ENCODE assay signal across 10 mouse cellular contexts in genomic region chr7:101324142-101324962, GRCm38 (mm10). TPM values are rescaled to one million over a fixed set of nuclear protein-coding genes. Genes with fewer than 3 reads are reported as not detected.
DNase-seq lines count a peak whose midpoint lies in the region; ATAC-seq and TF ChIP-seq lines count a peak whose summit lies in the region.
"Had no signal": no experiment of that assay in that cellular context is flagged by ENCODE, and none has a peak within 500 bp of the region (broad histone marks: within the 10 kb centered on the region; RNA-seq: fewer than 3 reads in every experiment).

No protein-coding gene starts in this region.

- no peaks in the 10 kb centered on the region for H3K27me3 ChIP-seq in kidney, embryonic 16.5 days (ENCODE audit: insufficient read depth, low read length)
- no peaks in the 10 kb centered on the region for H3K27me3 ChIP-seq in liver, postnatal 0 days (ENCODE audit: insufficient read depth, low read length)
- H3K27me3 ChIP-seq: lung, embryonic 15.5 days had no signal

- no peak for TF ChIP-seq CTCF in liver, postnatal 0 days (IDR thresholded peaks at IDR 0.05; ENCODE audit: low read depth)

- H3K4me1 ChIP-seq in kidney, embryonic 16.5 days (ENCODE audit: insufficient read depth, low read length), result peaks cover 42% of the 10 kb centered on the region
- H3K4me1 ChIP-seq in liver, postnatal 0 days (ENCODE audit: insufficient read depth), result peaks cover 49% of the 10 kb centered on the region

- TF ChIP-seq EP300 in liver, postnatal 0 days (IDR thresholded peaks at IDR 0.05; ENCODE audit: low read depth), result peak; percentile 91

- no peak for ATAC-seq in kidney, embryonic 16.5 days (ENCODE audit: low FRiP score, low TSS enrichment)
- ATAC-seq in liver, postnatal 0 days, result peak; percentile 60

- H3K9ac ChIP-seq in kidney, embryonic 16.5 days (replicated peaks; ENCODE audit: low read length), result peak overlapping the region; percentile 15; the same call in 1 of the 2 replicates
- peak overlapping the region; percentile 66 for H3K9ac ChIP-seq in liver, postnatal 0 days (replicated peaks)
- H3K9ac ChIP-seq: hindbrain, embryonic 15.5 days; lung, embryonic 15.5 days had no signal

- no peak overlapping the region for H3K4me2 ChIP-seq in kidney, embryonic 16.5 days (replicated peaks; ENCODE audit: low read depth, low read length)
- H3K4me2 ChIP-seq in liver, postnatal 0 days (ENCODE audit: low read depth, low read length), result peak overlapping the region; percentile 92
- H3K4me2 ChIP-seq: hindbrain, embryonic 15.5 days had no signal

- WGBS in kidney, embryonic 16.5 days, result 43% methylated on average over 6 of the region's 6 CpGs
- 48% methylated on average over 6 of the region's 6 CpGs for WGBS in liver, postnatal 0 days (ENCODE audit: insufficient replicate concordance)

- H3K9me3 ChIP-seq in kidney, embryonic 16.5 days (ENCODE audit: low read length), result no peaks in the 10 kb centered on the region
- H3K9me3 ChIP-seq in liver, postnatal 0 days (ENCODE audit: low read length), result no peaks in the 10 kb centered on the region
- H3K9me3 ChIP-seq: hindbrain, embryonic 15.5 days; lung, embryonic 15.5 days had no signal

- no peak overlapping the region for H3K27ac ChIP-seq in kidney, embryonic 16.5 days (ENCODE audit: low read length)
- peak overlapping the region; percentile 98 for H3K27ac ChIP-seq in liver, postnatal 0 days (ENCODE audit: low read depth)
- H3K27ac ChIP-seq: hindbrain, embryonic 15.5 days; lung, embryonic 15.5 days had no signal

- DNase-seq in cerebellum, postnatal 10 days, result peak; percentile 78 to 90
- DNase-seq in cerebellum, postnatal 4 days (ENCODE audit: low spot score in 2 of 2), result no peak
- DNase-seq in kidney, adult 9 months, result no peak
- DNase-seq in gonadal fat pad, adult 2 months (ENCODE audit: low read depth), result peak; percentile 59
- DNase-seq in liver, postnatal 0 days, result peak; percentile 44
- DNase-seq in yolk sac, embryonic 10.5 days (ENCODE audit: low spot score), result no peak
- DNase-seq in layer of hippocampus, postnatal 25 days (ENCODE audit: extremely low spot score in 1 of 2, low spot score in 1 of 2), result no peak

- no peak overlapping the region for H3K4me3 ChIP-seq in kidney, embryonic 16.5 days (ENCODE audit: low read length)
- no peak overlapping the region; the same call in 1 of the 2 replicates for H3K4me3 ChIP-seq in liver, postnatal 0 days (ENCODE audit: low read depth, low read length)
- H3K4me3 ChIP-seq: hindbrain, embryonic 15.5 days; lung, embryonic 15.5 days had no signal

- no peaks in the 10 kb centered on the region for H3K36me3 ChIP-seq in kidney, embryonic 16.5 days (ENCODE audit: insufficient read depth, low read length)
- peaks cover 6% of the 10 kb centered on the region for H3K36me3 ChIP-seq in liver, postnatal 0 days (replicated peaks; ENCODE audit: insufficient read depth, low read length)
- H3K36me3 ChIP-seq: hindbrain, embryonic 15.5 days had no signal

RNA-seq across cellular contexts. Expression of gene Stard10, which starts 7.5 kb away (rescaled TPM):
- 57.7 and 66.8 TPM in 2 replicates for polyA plus RNA-seq in kidney, embryonic 16.5 days (2015; fragmentation: Nextera tagmentation; extraction: Ambion mirVana)
- 185 and 224 TPM in 2 replicates for polyA plus RNA-seq in gonadal fat pad, adult 2 months (2012; rRNA removed)
- 361 and 384 TPM in 2 replicates for polyA plus RNA-seq in liver, postnatal 0 days (2015; fragmentation: Nextera tagmentation; extraction: Ambion mirVana)
- 10 to 100 TPM; 22.4 to 23.0 TPM for total RNA-seq in layer of hippocampus, postnatal 25 days (2021)

RNA-seq across cellular contexts. Expression of gene Atg16l2, which starts 22.3 kb away (rescaled TPM):
- polyA plus RNA-seq in kidney, embryonic 16.5 days (2015; fragmentation: Nextera tagmentation; extraction: Ambion mirVana), result 23.7 TPM in 2 replicates
- polyA plus RNA-seq in gonadal fat pad, adult 2 months (2012; rRNA removed), result 9.8 and 12.5 TPM in 2 replicates
- 4.9 and 5.3 TPM in 2 replicates for polyA plus RNA-seq in liver, postnatal 0 days (2015; fragmentation: Nextera tagmentation; extraction: Ambion mirVana)
- 10 to 100 TPM; 35.1 to 36.6 TPM for total RNA-seq in layer of hippocampus, postnatal 25 days (2021)

RNA-seq across cellular contexts. Expression of gene Arap1, which starts 23.5 kb away (rescaled TPM):
- 106 and 112 TPM in 2 replicates for polyA plus RNA-seq in kidney, embryonic 16.5 days (2015; fragmentation: Nextera tagmentation; extraction: Ambion mirVana)
- polyA plus RNA-seq in gonadal fat pad, adult 2 months (2012; rRNA removed), result 90.0 and 90.6 TPM in 2 replicates
- polyA plus RNA-seq in liver, postnatal 0 days (2015; fragmentation: Nextera tagmentation; extraction: Ambion mirVana), result 16.0 and 18.1 TPM in 2 replicates
- 10 to 100 TPM; 13.9 to 24.2 TPM for total RNA-seq in layer of hippocampus, postnatal 25 days (2021)

Comparison
In these comparisons a context has a peak if more than half of its experiments do, and no peak if none do; other contexts are left out.
1. DNase-seq: peak in cerebellum, postnatal 10 days (2 of 2), gonadal fat pad, adult 2 months (single experiment) and liver, postnatal 0 days (single experiment); none in cerebellum, postnatal 4 days (0 of 2), kidney, adult 9 months (single experiment), yolk sac, embryonic 10.5 days (single experiment) and layer of hippocampus, postnatal 25 days (0 of 2).